ENCODE assay signal across 23 mouse cellular contexts in the genomic region with DNA sequence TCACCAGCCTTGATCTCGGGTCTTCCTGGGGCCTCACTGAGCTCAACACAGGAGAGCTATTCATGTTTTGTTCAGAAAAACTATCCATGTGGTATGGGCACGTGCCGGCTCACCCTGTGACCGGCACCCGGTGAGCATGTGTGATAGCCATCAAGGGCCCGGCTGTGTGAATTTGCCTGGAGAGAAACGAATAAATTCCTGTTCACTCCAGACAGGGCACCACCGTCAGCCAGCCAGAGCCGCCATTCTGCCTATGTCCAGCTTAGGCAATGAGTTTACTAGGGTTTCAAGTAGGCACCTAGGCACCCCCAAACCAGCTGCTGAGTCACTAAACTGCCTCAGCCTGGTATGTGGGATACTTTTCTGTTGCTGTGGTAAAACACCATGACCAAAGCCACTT. TPM values are rescaled to one million over a fixed set of nuclear protein-coding genes. Genes with fewer than 3 reads are reported as not detected.
DNase-seq lines count a peak whose midpoint lies in the region; ATAC-seq and TF ChIP-seq lines count a peak whose summit lies in the region.
"Had no signal": no experiment of that assay in that cellular context is flagged by ENCODE, and none has a peak within 500 bp of the region (broad histone marks: within the 10 kb centered on the region; RNA-seq: fewer than 3 reads in every experiment).

No protein-coding gene starts in this region.

- no peak for TF ChIP-seq CTCF in MEL (IDR thresholded peaks at IDR 0.05 in 2 of 3, conservative IDR thresholded peaks at IDR 0.05 in 1 of 3; ENCODE audit: control insufficient read depth in 1 of 3, insufficient read depth in 1 of 3, low read depth in 2 of 3, low read length in 3 of 3, poor library complexity in 1 of 3, severe bottlenecking in 1 of 3)
- TF ChIP-seq CTCF in cerebellum, adult 2 months (IDR thresholded peaks at IDR 0.05; ENCODE audit: borderline replicate concordance, insufficient read depth, low read depth, low read length): no peak

- peaks cover 5% of the 10 kb centered on the region for H3K27me3 ChIP-seq in heart, embryonic 10.5 days (ENCODE audit: insufficient read depth, poor library complexity, severe bottlenecking)
- no peaks in the 10 kb centered on the region for H3K27me3 ChIP-seq in MEL (ENCODE audit: control insufficient read depth in 1 of 2, insufficient read depth in 2 of 2, low read length in 2 of 2)
- H3K27me3 ChIP-seq in kidney, embryonic 14.5 days (ENCODE audit: control insufficient read depth, insufficient read depth, low read length): no peaks in the 10 kb centered on the region
- H3K27me3 ChIP-seq in cerebellum, adult 2 months (ENCODE audit: control insufficient read depth, insufficient read depth, low read length): no peaks in the 10 kb centered on the region
- H3K27me3 ChIP-seq: stomach, embryonic 15.5 days had no signal

- no peak for TF ChIP-seq EP300 in MEL (IDR thresholded peaks at IDR 0.05; ENCODE audit: low read depth in 1 of 2, low read length in 2 of 2)

- no peak overlapping the region for H3K4me3 ChIP-seq in heart, embryonic 10.5 days
- H3K4me3 ChIP-seq in MEL (ENCODE audit: control insufficient read depth in 1 of 2, insufficient read depth in 1 of 2, low read depth in 2 of 2, low read length in 2 of 2): no peak overlapping the region; a peak in 1 of 4 replicates
- no peak overlapping the region for H3K4me3 ChIP-seq in kidney, embryonic 14.5 days (ENCODE audit: low read length)
- H3K4me3 ChIP-seq in cerebellum, adult 2 months (replicated peaks; ENCODE audit: insufficient read depth, low read depth, low read length): no peak overlapping the region
- H3K4me3 ChIP-seq: gastrocnemius, adult 2 months; liver, embryonic 13.5 days; midbrain, embryonic 10.5 days; stomach, embryonic 15.5 days had no signal

- H3K4me1 ChIP-seq in heart, embryonic 10.5 days: peaks cover 41% of the 10 kb centered on the region
- H3K4me1 ChIP-seq in MEL (ENCODE audit: control insufficient read depth in 1 of 2, insufficient read depth in 2 of 2, low read length in 2 of 2): peaks cover 0 to 6% of the 10 kb centered on the region in 2 experiments; a peak in 3 of 4 replicates
- peaks cover 3% of the 10 kb centered on the region; the same call in 1 of the 2 replicates for H3K4me1 ChIP-seq in kidney, embryonic 14.5 days (ENCODE audit: control insufficient read depth, insufficient read depth, low read length)
- H3K4me1 ChIP-seq in cerebellum, adult 2 months (ENCODE audit: control insufficient read depth, insufficient read depth, low read length): no peaks in the 10 kb centered on the region; the same call in 1 of the 2 replicates

- peak overlapping the region; percentile 15 for H3K9ac ChIP-seq in MEL (ENCODE audit: control insufficient read depth, low read depth, low read length, poor library complexity, severe bottlenecking)
- no peak overlapping the region for H3K9ac ChIP-seq in kidney, embryonic 14.5 days (ENCODE audit: low read depth, low read length)
- H3K9ac ChIP-seq: forebrain, postnatal 0 days; liver, embryonic 13.5 days; stomach, embryonic 15.5 days had no signal

- no peaks in the 10 kb centered on the region for H3K9me3 ChIP-seq in heart, embryonic 10.5 days
- H3K9me3 ChIP-seq in MEL (replicated peaks; ENCODE audit: insufficient read depth, low read length): no peaks in the 10 kb centered on the region
- no peaks in the 10 kb centered on the region for H3K9me3 ChIP-seq in kidney, embryonic 14.5 days (ENCODE audit: control insufficient read depth, low read length)
- H3K9me3 ChIP-seq: liver, embryonic 13.5 days; midbrain, embryonic 10.5 days; stomach, embryonic 15.5 days had no signal

- no peaks in the 10 kb centered on the region for H3K36me3 ChIP-seq in heart, embryonic 10.5 days
- peaks cover 0 to 2% of the 10 kb centered on the region in 2 experiments; a peak in 1 of 4 replicates for H3K36me3 ChIP-seq in MEL (ENCODE audit: control insufficient read depth in 1 of 2, insufficient read depth in 2 of 2, low read length in 2 of 2)
- no peaks in the 10 kb centered on the region for H3K36me3 ChIP-seq in kidney, embryonic 14.5 days (ENCODE audit: control insufficient read depth, insufficient read depth, low read length)
- H3K36me3 ChIP-seq: liver, embryonic 13.5 days; midbrain, embryonic 10.5 days; stomach, embryonic 15.5 days had no signal

- DNase-seq in heart, embryonic 10.5 days (ENCODE audit: low spot score): no peak
- no peak for DNase-seq in heart, adult 18-20 months
- no peak for DNase-seq in MEL (ENCODE audit: low read depth, low spot score)
- DNase-seq in kidney, postnatal 25 days: peak; percentile 54 to 83
- DNase-seq in cerebellum, adult 2 months: no peak
- no peak for DNase-seq in thymus, postnatal 4 days
- DNase-seq: adrenal gland, postnatal 25 days; cerebellum, adult 9-11 months; forebrain, postnatal 0 days; gastrocnemius, adult 2 months; liver, embryonic 13.5 days; lung, adult 2 months; lung, postnatal 14 days; right cerebral cortex, adult 18-20 months; right cerebral cortex, postnatal 4 days; thymus, postnatal 25 days had no signal

- H3K79me2 ChIP-seq in MEL (ENCODE audit: control insufficient read depth, insufficient read depth, low read length, poor library complexity): no peaks in the 10 kb centered on the region

- no peak overlapping the region for H3K4me2 ChIP-seq in kidney, embryonic 14.5 days (replicated peaks; ENCODE audit: low read depth, low read length)
- H3K4me2 ChIP-seq: heart, embryonic 11.5 days; liver, embryonic 13.5 days; stomach, embryonic 15.5 days had no signal

- TF ChIP-seq RAD21 in MEL (IDR thresholded peaks at IDR 0.05; ENCODE audit: low read depth, low read length): no peak

- H3K27ac ChIP-seq in heart, embryonic 10.5 days: 0 out of 2 replicates have a peak overlapping the region, but pooled peaks have one; percentile 52
- peak overlapping the region; percentile 35 for H3K27ac ChIP-seq in MEL (ENCODE audit: control insufficient read depth, low read depth, low read length)
- peak overlapping the region; percentile 51; the same call in 1 of the 2 replicates for H3K27ac ChIP-seq in kidney, embryonic 14.5 days (ENCODE audit: low read depth, low read length)
- H3K27ac ChIP-seq in cerebellum, adult 2 months (ENCODE audit: insufficient read depth, low read length): no peak overlapping the region
- H3K27ac ChIP-seq: gastrocnemius, adult 2 months; liver, embryonic 13.5 days; midbrain, embryonic 10.5 days; stomach, embryonic 15.5 days had no signal

- TF ChIP-seq POLR2A in MEL (IDR thresholded peaks at IDR 0.05; ENCODE audit: control insufficient read depth in 1 of 2, insufficient read depth in 1 of 2, low read depth in 1 of 2, low read length in 2 of 2, poor library complexity in 1 of 2): no peak
- TF ChIP-seq POLR2A in cerebellum, adult 2 months (IDR thresholded peaks at IDR 0.05; ENCODE audit: borderline replicate concordance, insufficient read depth, low read length): no peak

- WGBS in heart, embryonic 10.5 days: 84% methylated on average over 9 of the region's 9 CpGs
- 87% methylated on average over 9 of the region's 9 CpGs for WGBS in kidney, embryonic 14.5 days
- WGBS in cerebellum, adult 2 months: 88% methylated on average over 9 of the region's 9 CpGs

- ATAC-seq in kidney, embryonic 14.5 days (ENCODE audit: low FRiP score, low TSS enrichment): no peak
- no peak for ATAC-seq in erythroid progenitor cell, adult 5-6 weeks (replicated peaks; ENCODE audit: low FRiP score, poor library complexity, severe bottlenecking)
- ATAC-seq: forebrain, postnatal 0 days; intestine, postnatal 0 days; midbrain, embryonic 16.5 days had no signal

TF ChIP-seq in MEL, 35 proteins besides CTCF, POLR2A, EP300 and RAD21:
- TF ChIP-seq MEF2A (IDR thresholded peaks at IDR 0.05; ENCODE audit: extremely low read depth, insufficient replicate concordance, low read depth, low read length, poor library complexity, severe bottlenecking): no peak
- no peak for TF ChIP-seq UBTF (IDR thresholded peaks at IDR 0.05; ENCODE audit: borderline replicate concordance, insufficient read depth, low read depth, low read length)
- TF ChIP-seq MAFK (IDR thresholded peaks at IDR 0.05; ENCODE audit: borderline replicate concordance, low read depth, low read length): no peak
- TF ChIP-seq USF2 (IDR thresholded peaks at IDR 0.05; ENCODE audit: borderline replicate concordance in 1 of 2, insufficient read depth in 1 of 2, low read depth in 1 of 2, low read length in 2 of 2): no peak
- no peak for TF ChIP-seq MAZ (IDR thresholded peaks at IDR 0.05; ENCODE audit: low read depth, low read length)
- no peak for TF ChIP-seq E2F4 (IDR thresholded peaks at IDR 0.05; ENCODE audit: borderline replicate concordance, low read depth, low read length)
- no peak for TF ChIP-seq ZMIZ1 (IDR thresholded peaks at IDR 0.05; ENCODE audit: low read depth, low read length)
- no peak for TF ChIP-seq ETS1 (IDR thresholded peaks at IDR 0.05; ENCODE audit: low read depth, low read length)
- TF ChIP-seq POLR2AphosphoS5 (IDR thresholded peaks at IDR 0.05; ENCODE audit: borderline replicate concordance, low read depth, low read length): no peak
- TF ChIP-seq CHD1 (IDR thresholded peaks at IDR 0.05; ENCODE audit: low read depth, low read length): no peak
- no peak for TF ChIP-seq TAL1 (IDR thresholded peaks at IDR 0.05; ENCODE audit: low read length)
- no peak for TF ChIP-seq NELFE (IDR thresholded peaks at IDR 0.05; ENCODE audit: low read depth, low read length)
- no peak for TF ChIP-seq TCF12 (IDR thresholded peaks at IDR 0.05; ENCODE audit: low read depth, low read length)
- no peak for TF ChIP-seq CHD2 (IDR thresholded peaks at IDR 0.05; ENCODE audit: low read length)
- no peak for TF ChIP-seq POLR2AphosphoS2 (IDR thresholded peaks at IDR 0.05; ENCODE audit: low read length)
- no peak for TF ChIP-seq ELF1 (IDR thresholded peaks at IDR 0.05; ENCODE audit: low read depth, low read length)
- TF ChIP-seq TBP (IDR thresholded peaks at IDR 0.05; ENCODE audit: low read depth, low read length): no peak
- no peak for TF ChIP-seq SMC3 (IDR thresholded peaks at IDR 0.05; ENCODE audit: low read depth, low read length)
TF ChIP-seq in MEL: peak in this region for 0.

RNA-seq across cellular contexts. Expression of gene Pard6b, which starts 32.5 kb away (rescaled TPM):
- 12.2 and 15.0 TPM in 2 replicates for polyA plus RNA-seq in heart, embryonic 10.5 days (2016; fragmentation: Nextera tagmentation; extraction: Ambion mirVana)
- 1 to 10 TPM; 1.7 to 2.6 TPM for total RNA-seq in heart, adult 18-20 months (2021)
- 3.8 and 3.9 TPM in 2 replicates for total RNA-seq in MEL (2012; rRNA removed)
- 1 to 10 TPM in 1 of 2 experiments, not detected in 1; 7.6 TPM for polyA plus RNA-seq in MEL (2012; ENCODE audit: insufficient read depth in 1 of 2, insufficient read length in 2 of 2, low read depth in 1 of 2, low replicate concordance in 2 of 2, missing spikeins in 1 of 2)
- polyA plus RNA-seq in kidney, embryonic 14.5 days (2014; fragmentation: Nextera tagmentation; extraction: Ambion mirVana): 9.7 and 22.0 TPM in 2 replicates
- 5.3 and 5.7 TPM in 2 replicates for polyA plus RNA-seq in cerebellum, adult 2 months (2012; rRNA removed)
- not detected in 2 replicates for total RNA-seq in erythroid progenitor cell, adult 5-6 weeks (2015; ENCODE audit: low replicate concordance)
- 0.13 TPM in 1 of 2 replicates, not detected in the other for total RNA-seq in erythroid progenitor cell, adult 5-6 weeks (2017; ENCODE audit: low replicate concordance)

Comparison
In these comparisons a context has a peak if more than half of its experiments do, and no peak if none do; other contexts are left out.
1. DNase-seq: peak in kidney, postnatal 25 days (2 of 2); none in heart, embryonic 10.5 days (single experiment), heart, adult 18-20 months (0 of 2), MEL (single experiment), cerebellum, adult 2 months (0 of 2) and thymus, postnatal 4 days (single experiment).